Mouse (Mus musculus) midbrain, embryonic 12.5 days (tissue): Measurements from ENCODE around the gene St3gal6. TPM values are rescaled to one million over a fixed set of nuclear protein-coding genes. Genes with fewer than 3 reads are reported as not detected.

Experiments used
- ATAC-seq: fragments of 200-750 bp; cut with Nextera tagmentation; 2 replicates; pipeline ENCODE4 v1.8.0; 2017; ENCODE audit warnings: low read depth, moderate TSS enrichment, moderate library complexity; ENCODE audit not compliant: low FRiP score
- H3K27ac ChIP-seq: fragments of 300-500 bp; sonication (generic); replicated peaks from 2 replicates; pipeline ENCODE4 v1.5.1; 2016; ENCODE audit warnings: mild to moderate bottlenecking
- H3K27me3 ChIP-seq: fragments of 300-500 bp; sonication (generic); 2 replicates; pipeline ENCODE4 v1.6.1; 2016; ENCODE audit warnings: mild to moderate bottlenecking
- H3K36me3 ChIP-seq: fragments of 300-500 bp; sonication (generic); 2 replicates; pipeline ENCODE4 v1.6.1; 2016
- H3K4me1 ChIP-seq: fragments of 300-500 bp; sonication (generic); 2 replicates; pipeline ENCODE4 v1.6.1; 2016
- H3K4me2 ChIP-seq: fragments of 300-500 bp; sonication (generic); replicated peaks from 2 replicates; pipeline ENCODE4 v1.6.1; 2016; ENCODE audit warnings: mild to moderate bottlenecking, moderate library complexity
- H3K4me3 ChIP-seq: fragments of 300-500 bp; sonication (generic); 2 replicates; pipeline ENCODE4 v1.5.1; 2016; ENCODE audit warnings: mild to moderate bottlenecking
- H3K9ac ChIP-seq: fragments of 300-500 bp; sonication (generic); replicated peaks from 2 replicates; pipeline ENCODE4 v1.6.1; 2016; ENCODE audit warnings: mild to moderate bottlenecking, moderate library complexity
- H3K9me3 ChIP-seq: fragments of 300-500 bp; sonication (generic); 2 replicates; pipeline ENCODE4 v1.6.1; 2016; ENCODE audit warnings: mild to moderate bottlenecking
- WGBS: fragments of 180-500 bp; shearing (Covaris S2); methylation state at CpG from one replicate; pipeline ENCODE4 v1.1.7; 2016; 5-methylcytosine and 5-hydroxymethylcytosine counted together
- polyA plus RNA-seq: library from polyadenylated mRNA; unstranded; fragments of >200 nt; fragmentation: Nextera tagmentation; extraction: Ambion mirVana; gene quantifications from 2 replicates; pipeline ENCODE4 v1.2.1, GENCODE M21; 2016

St3gal6 gene
- polyA plus RNA-seq, result 11.4 and 12.5 TPM in 2 replicates

GRCm38 (mm10) chr16:58523972-58524850 is at the start of gene St3gal6:
TSS of gene St3gal6 (minus strand) at chr16:58524243.
- H3K4me1 ChIP-seq, result peaks cover 4% of the 10 kb centered on the region; the same call in 1 of the 2 replicates
- peak within 1 kb of the TSS; percentile 94 for H3K4me2 ChIP-seq
- no peaks in the 10 kb centered on the region for H3K9me3 ChIP-seq
- no peak for ATAC-seq
- H3K36me3 ChIP-seq, result no peaks in the 10 kb centered on the region
- H3K27ac ChIP-seq, result peak within 1 kb of the TSS; percentile 60
- peak within 1 kb of the TSS; percentile 84 for H3K9ac ChIP-seq
- peak within 1 kb of the TSS; percentile 77 for H3K4me3 ChIP-seq
- H3K27me3 ChIP-seq, result peaks cover 8% of the 10 kb centered on the region
- WGBS, result 86% methylated on average over 12 of the region's 12 CpGs

GRCm38 (mm10) chr16:58570694-58571264 is 46.7 kb upstream of the St3gal6 start:
- Histone ChIP-seq H3K4me2 (no peak overlapping the region), H3K27me3 (no peaks in the 10 kb centered on the region), H3K27ac (no peak overlapping the region), H3K4me3 (no peak overlapping the region), H3K9me3 (no peaks in the 10 kb centered on the region), H3K9ac (no peak overlapping the region), H3K36me3 (no peaks in the 10 kb centered on the region), H3K4me1 (no peaks in the 10 kb centered on the region)
- ATAC-seq, result no peak

DNA sequence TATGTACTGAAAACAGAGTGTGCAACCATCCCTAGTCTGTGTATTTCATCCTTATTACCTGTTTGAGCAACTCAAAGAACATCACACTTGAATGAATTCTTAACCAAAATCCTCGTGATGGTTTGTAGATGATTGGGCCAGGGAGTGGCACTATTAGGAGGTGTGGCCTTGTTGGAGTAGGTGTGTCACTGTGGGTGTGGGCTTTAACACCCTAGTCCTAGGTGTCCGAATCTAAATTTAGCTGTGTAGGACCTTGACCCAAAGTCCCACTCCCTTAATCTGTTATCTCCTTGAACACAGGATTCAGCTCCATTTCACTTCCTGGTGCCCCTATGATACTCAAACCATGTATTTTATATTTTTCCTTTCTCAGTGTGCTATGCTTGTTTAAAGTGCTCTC is 37.2 kb upstream of the St3gal6 start:
- Histone ChIP-seq H3K27me3 (no peaks in the 10 kb centered on the region), H3K4me1 (no peaks in the 10 kb centered on the region), H3K9me3 (no peaks in the 10 kb centered on the region), H3K4me3 (no peak overlapping the region), H3K27ac (no peak overlapping the region), H3K4me2 (no peak overlapping the region), H3K9ac (no peak overlapping the region), H3K36me3 (no peaks in the 10 kb centered on the region)
- 81% methylated on average over 2 of the region's 2 CpGs for WGBS
- ATAC-seq, result no peak

- 87% methylated on average over 4 of the region's 4 CpGs for WGBS
- no peak overlapping the region for H3K4me3 ChIP-seq
- no peaks in the 10 kb centered on the region for H3K9me3 ChIP-seq
- ATAC-seq, result no peak
- no peaks in the 10 kb centered on the region for H3K27me3 ChIP-seq
- no peak overlapping the region for H3K9ac ChIP-seq
- H3K27ac ChIP-seq, result no peak overlapping the region
- no peak overlapping the region for H3K4me2 ChIP-seq
- no peaks in the 10 kb centered on the region for H3K36me3 ChIP-seq
- no peaks in the 10 kb centered on the region for H3K4me1 ChIP-seq
Measured at GRCm38 (mm10) chr16:58556067-58556830, 32.2 kb upstream of the St3gal6 start.

DNA sequence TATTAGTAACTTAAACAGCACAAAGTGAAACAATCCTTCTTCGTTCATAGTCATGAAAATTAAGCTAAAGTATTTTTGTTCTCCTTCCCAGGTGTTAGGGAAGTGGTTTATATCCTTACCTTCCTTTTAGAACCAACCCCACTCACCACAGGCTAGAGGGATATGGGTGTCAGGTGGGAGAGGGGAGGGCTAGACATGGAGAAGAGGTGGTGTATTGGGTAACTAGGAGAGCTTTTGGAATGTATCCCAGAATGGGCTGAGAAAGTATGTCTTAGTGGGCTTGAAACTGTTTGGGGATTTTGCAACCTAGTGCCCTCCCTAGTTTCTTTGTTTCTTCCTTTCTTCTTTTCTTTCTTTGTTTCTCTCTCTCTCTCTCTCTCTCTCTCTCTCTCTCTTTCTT is 30.6 kb upstream of the St3gal6 start:
- Histone ChIP-seq H3K4me1 (no peaks in the 10 kb centered on the region), H3K9ac (no peak overlapping the region), H3K4me2 (no peak overlapping the region), H3K9me3 (no peaks in the 10 kb centered on the region), H3K27me3 (no peaks in the 10 kb centered on the region), H3K36me3 (no peaks in the 10 kb centered on the region), H3K4me3 (no peak overlapping the region), H3K27ac (no peak overlapping the region)
- no peak for ATAC-seq
- WGBS, result 70% methylated on average over 1 of the region's 1 CpGs

DNA sequence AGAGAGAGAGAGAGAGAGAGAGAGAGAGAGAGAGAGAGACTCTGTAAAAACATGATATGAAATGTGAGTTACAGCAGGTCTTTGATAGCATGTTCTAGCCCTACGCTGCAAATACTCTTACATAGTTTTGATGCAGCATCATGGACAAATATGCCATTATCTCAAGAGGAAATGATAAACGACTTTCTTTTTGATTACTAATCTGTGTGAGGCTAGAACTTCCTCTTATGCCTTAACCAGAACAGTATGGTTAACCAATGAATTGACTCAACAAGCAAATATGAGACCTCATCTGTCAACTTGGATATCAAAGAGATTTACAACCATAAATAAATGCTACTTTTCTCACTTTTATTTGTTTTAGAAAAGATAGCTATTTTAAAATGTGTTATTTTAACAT is 24.0 kb upstream of the St3gal6 start:
- Histone ChIP-seq H3K36me3 (no peaks in the 10 kb centered on the region), H3K4me3 (no peak overlapping the region), H3K27me3 (no peaks in the 10 kb centered on the region), H3K9me3 (no peaks in the 10 kb centered on the region), H3K4me1 (no peaks in the 10 kb centered on the region), H3K9ac (no peak overlapping the region), H3K4me2 (no peak overlapping the region), H3K27ac (no peak overlapping the region)
- 70% methylated on average over 2 of the region's 2 CpGs for WGBS
- ATAC-seq, result no peak

GRCm38 (mm10) chr16:58546128-58546527 is 22.1 kb upstream of the St3gal6 start:
- H3K36me3 ChIP-seq, result no peaks in the 10 kb centered on the region
- ATAC-seq, result no peak
- no peak overlapping the region for H3K4me3 ChIP-seq
- H3K27me3 ChIP-seq, result no peaks in the 10 kb centered on the region
- H3K4me2 ChIP-seq, result no peak overlapping the region
- WGBS, result 92% methylated on average over 1 of the region's 1 CpGs
- no peak overlapping the region for H3K27ac ChIP-seq
- H3K9me3 ChIP-seq, result no peaks in the 10 kb centered on the region
- H3K4me1 ChIP-seq, result no peaks in the 10 kb centered on the region
- no peak overlapping the region for H3K9ac ChIP-seq

- no peak overlapping the region for H3K27ac ChIP-seq
- H3K9me3 ChIP-seq, result no peaks in the 10 kb centered on the region
- H3K36me3 ChIP-seq, result no peaks in the 10 kb centered on the region
- no peaks in the 10 kb centered on the region for H3K4me1 ChIP-seq
- ATAC-seq, result no peak
- H3K9ac ChIP-seq, result no peak overlapping the region
- H3K27me3 ChIP-seq, result no peaks in the 10 kb centered on the region
- no peak overlapping the region for H3K4me2 ChIP-seq
- 90% methylated on average over 1 of the region's 1 CpGs for WGBS
- no peak overlapping the region for H3K4me3 ChIP-seq
Measured at GRCm38 (mm10) chr16:58539490-58539889, 15.4 kb upstream of the St3gal6 start.

GRCm38 (mm10) chr16:58539011-58539410 is 15.0 kb upstream of the St3gal6 start:
- Histone ChIP-seq H3K4me2 (no peak overlapping the region), H3K27me3 (no peaks in the 10 kb centered on the region), H3K27ac (no peak overlapping the region), H3K9ac (no peak overlapping the region), H3K4me1 (no peaks in the 10 kb centered on the region), H3K9me3 (no peaks in the 10 kb centered on the region), H3K4me3 (no peak overlapping the region), H3K36me3 (no peaks in the 10 kb centered on the region)
- no peak for ATAC-seq
- WGBS, result 58% methylated on average over 2 of the region's 2 CpGs

GRCm38 (mm10) chr16:58536076-58536475 is 12.0 kb upstream of the St3gal6 start:
- Histone ChIP-seq H3K27me3 (no peaks in the 10 kb centered on the region), H3K4me1 (peaks cover 2% of the 10 kb centered on the region; the same call in 1 of the 2 replicates), H3K9ac (no peak overlapping the region), H3K4me2 (no peak overlapping the region), H3K36me3 (no peaks in the 10 kb centered on the region), H3K4me3 (no peak overlapping the region), H3K27ac (no peak overlapping the region), H3K9me3 (no peaks in the 10 kb centered on the region)
- ATAC-seq, result no peak
- 87% methylated on average over 2 of the region's 2 CpGs for WGBS

- Histone ChIP-seq H3K27me3 (no peaks in the 10 kb centered on the region), H3K9me3 (no peaks in the 10 kb centered on the region), H3K36me3 (no peaks in the 10 kb centered on the region), H3K4me2 (no peak overlapping the region), H3K27ac (no peak overlapping the region), H3K4me1 (peaks cover 2% of the 10 kb centered on the region; the same call in 1 of the 2 replicates), H3K9ac (no peak overlapping the region), H3K4me3 (no peak overlapping the region)
- no peak for ATAC-seq
- 69% methylated on average over 5 of the region's 5 CpGs for WGBS
Measured at GRCm38 (mm10) chr16:58535236-58535635, 11.2 kb upstream of the St3gal6 start.
